ENCODE assay signal across 8 mouse cellular contexts in genomic region chr13:94172533-94173310, GRCm38 (mm10).
DNase-seq lines count a peak whose midpoint lies in the region; ATAC-seq and TF ChIP-seq lines count a peak whose summit lies in the region.

No protein-coding gene starts in this region.

- 81% methylated on average over 15 of the region's 15 CpGs for WGBS in forebrain, embryonic 15.5 days
- 79% methylated on average over 15 of the region's 15 CpGs for WGBS in forebrain, postnatal 0 days
- 73% methylated on average over 15 of the region's 15 CpGs for WGBS in hindbrain, embryonic 14.5 days
- 86% methylated on average over 15 of the region's 15 CpGs for WGBS in liver, postnatal 0 days (ENCODE audit: insufficient replicate concordance)

- intact Hi-C loops in left cerebral cortex, adult 2 months (cut with DNase I): loop anchor here (5.0 kb wide), 1 partner anchor 55 kb away; no protein-coding TSS in a partner anchor

- TF ChIP-seq EP300 in liver, postnatal 0 days (IDR thresholded peaks at IDR 0.05; ENCODE audit: low read depth): no peak

- H3K36me3 ChIP-seq in forebrain, embryonic 15.5 days: no peaks in the 10 kb centered on the region
- H3K36me3 ChIP-seq in forebrain, postnatal 0 days (ENCODE audit: insufficient read depth): no peaks in the 10 kb centered on the region
- H3K36me3 ChIP-seq in hindbrain, embryonic 14.5 days (replicated peaks; ENCODE audit: control insufficient read depth, insufficient read depth): no peaks in the 10 kb centered on the region
- peaks cover 2% of the 10 kb centered on the region for H3K36me3 ChIP-seq in megakaryocyte, embryonic 14.5 days (replicated peaks; ENCODE audit: low read length)
- no peaks in the 10 kb centered on the region for H3K36me3 ChIP-seq in liver, postnatal 0 days (replicated peaks; ENCODE audit: insufficient read depth, low read length)

- no peak overlapping the region for H3K4me3 ChIP-seq in forebrain, embryonic 15.5 days
- no peak overlapping the region for H3K4me3 ChIP-seq in forebrain, postnatal 0 days (ENCODE audit: low read depth, low read length)
- no peak overlapping the region for H3K4me3 ChIP-seq in left cerebral cortex, adult 2 months
- no peak overlapping the region for H3K4me3 ChIP-seq in hindbrain, embryonic 14.5 days (replicated peaks; ENCODE audit: low read length)
- H3K4me3 ChIP-seq in megakaryocyte, embryonic 14.5 days (replicated peaks): peak overlapping the region; percentile 59
- H3K4me3 ChIP-seq in liver, postnatal 0 days (ENCODE audit: low read depth, low read length): no peak overlapping the region

- DNase-seq in forebrain, postnatal 0 days: no peak
- peak; percentile 35 to 46 for DNase-seq in left cerebral cortex, adult 9 months (ENCODE audit: low spot score in 2 of 2)
- no peak for DNase-seq in left cerebral cortex, adult 2 months (ENCODE audit: extremely low spot score in 1 of 2, low spot score in 2 of 2)
- no peak for DNase-seq in hindbrain, embryonic 14.5 days (ENCODE audit: low spot score)
- DNase-seq in thymus, postnatal 0 days (ENCODE audit: low spot score): no peak
- no peak for DNase-seq in liver, postnatal 0 days

- peaks cover 23% of the 10 kb centered on the region for H3K4me1 ChIP-seq in forebrain, embryonic 15.5 days
- H3K4me1 ChIP-seq in forebrain, postnatal 0 days (ENCODE audit: insufficient read depth): peaks cover 7% of the 10 kb centered on the region; the same call in 1 of the 2 replicates
- peaks cover 6% of the 10 kb centered on the region; the same call in 1 of the 2 replicates for H3K4me1 ChIP-seq in hindbrain, embryonic 14.5 days (replicated peaks; ENCODE audit: control insufficient read depth, insufficient read depth, low read length)
- peaks cover 76% of the 10 kb centered on the region for H3K4me1 ChIP-seq in megakaryocyte, embryonic 14.5 days
- peaks cover 21% of the 10 kb centered on the region for H3K4me1 ChIP-seq in liver, postnatal 0 days (ENCODE audit: insufficient read depth)

- 0 out of 2 replicates have a peak, but pooled peaks have one; percentile 9 for ATAC-seq in forebrain, embryonic 15.5 days (replicated peaks)
- no peak for ATAC-seq in forebrain, postnatal 0 days
- peak; percentile 13; the same call in 1 of the 2 replicates for ATAC-seq in hindbrain, embryonic 14.5 days (ENCODE audit: low FRiP score)
- no peak for ATAC-seq in liver, postnatal 0 days

- no peaks in the 10 kb centered on the region for H3K9me3 ChIP-seq in forebrain, embryonic 15.5 days
- H3K9me3 ChIP-seq in forebrain, postnatal 0 days (ENCODE audit: low read length): no peaks in the 10 kb centered on the region
- H3K9me3 ChIP-seq in hindbrain, embryonic 14.5 days (ENCODE audit: control insufficient read depth, low read length): no peaks in the 10 kb centered on the region
- no peaks in the 10 kb centered on the region for H3K9me3 ChIP-seq in megakaryocyte, embryonic 14.5 days
- no peaks in the 10 kb centered on the region for H3K9me3 ChIP-seq in liver, postnatal 0 days (ENCODE audit: low read length)

- no peak overlapping the region for H3K4me2 ChIP-seq in forebrain, embryonic 15.5 days (replicated peaks)
- no peak overlapping the region for H3K4me2 ChIP-seq in forebrain, postnatal 0 days (ENCODE audit: low read depth)
- no peak overlapping the region; the same call in 1 of the 2 replicates for H3K4me2 ChIP-seq in hindbrain, embryonic 14.5 days (replicated peaks)
- H3K4me2 ChIP-seq in liver, postnatal 0 days (ENCODE audit: low read depth, low read length): no peak overlapping the region

- H3K27ac ChIP-seq in forebrain, embryonic 15.5 days (replicated peaks): no peak overlapping the region
- no peak overlapping the region for H3K27ac ChIP-seq in forebrain, postnatal 0 days (ENCODE audit: low read depth, low read length)
- no peak overlapping the region for H3K27ac ChIP-seq in left cerebral cortex, adult 2 months
- no peak overlapping the region for H3K27ac ChIP-seq in hindbrain, embryonic 14.5 days
- H3K27ac ChIP-seq in liver, postnatal 0 days (ENCODE audit: low read depth): no peak overlapping the region

- TF ChIP-seq CTCF in forebrain, postnatal 0 days (IDR thresholded peaks at IDR 0.05; ENCODE audit: low read depth): no peak
- TF ChIP-seq CTCF in left cerebral cortex, adult 2 months (IDR thresholded peaks at IDR 0.05): no peak
- TF ChIP-seq CTCF in liver, postnatal 0 days (IDR thresholded peaks at IDR 0.05; ENCODE audit: low read depth): no peak

- H3K27me3 ChIP-seq in forebrain, embryonic 15.5 days: no peaks in the 10 kb centered on the region
- no peaks in the 10 kb centered on the region for H3K27me3 ChIP-seq in forebrain, postnatal 0 days (ENCODE audit: insufficient read depth, low read length)
- H3K27me3 ChIP-seq in hindbrain, embryonic 14.5 days (ENCODE audit: control insufficient read depth, insufficient read depth, low read length): peaks cover 21% of the 10 kb centered on the region
- H3K27me3 ChIP-seq in megakaryocyte, embryonic 14.5 days (replicated peaks): peaks cover 41% of the 10 kb centered on the region
- H3K27me3 ChIP-seq in liver, postnatal 0 days (ENCODE audit: insufficient read depth, low read length): peaks cover 10% of the 10 kb centered on the region; the same call in 1 of the 2 replicates

- no peak overlapping the region for H3K9ac ChIP-seq in forebrain, embryonic 15.5 days (replicated peaks)
- H3K9ac ChIP-seq in forebrain, postnatal 0 days: no peak overlapping the region
- H3K9ac ChIP-seq in hindbrain, embryonic 14.5 days: no peak overlapping the region
- no peak overlapping the region for H3K9ac ChIP-seq in liver, postnatal 0 days (replicated peaks)

Comparison
In these comparisons a context has a peak if more than half of its experiments do, and no peak if none do; other contexts are left out.
1. ATAC-seq: peak in forebrain, embryonic 15.5 days (single experiment) and hindbrain, embryonic 14.5 days (single experiment); none in forebrain, postnatal 0 days (single experiment) and liver, postnatal 0 days (single experiment).
2. DNase-seq: peak in left cerebral cortex, adult 9 months (2 of 2); none in forebrain, postnatal 0 days (single experiment), left cerebral cortex, adult 2 months (0 of 2), hindbrain, embryonic 14.5 days (single experiment), thymus, postnatal 0 days (single experiment) and liver, postnatal 0 days (single experiment).